Mouse (Mus musculus): ENCODE measurements around the gene Cacna1d. TPM values are rescaled to one million over a fixed set of nuclear protein-coding genes. Genes with fewer than 3 reads are reported as not detected.

Gene Cacna1d
- polyA plus RNA-seq, 1 experiment from 2014 or later = 1.5 TPM

GRCm38 (mm10) chr14:30378306-30378705 is 112.9 kb downstream of the Cacna1d start:
- Histone ChIP-seq H3K4me3 (ENCODE audit: low read depth, low read length) (no peak overlapping the region), H3K4me2 (replicated peaks; ENCODE audit: low read depth) (no peak overlapping the region), H3K4me1 (replicated peaks; ENCODE audit: control insufficient read depth, insufficient read depth, low read length) (no peaks in the 10 kb centered on the region), H3K9me3 (ENCODE audit: control insufficient read depth) (no peaks in the 10 kb centered on the region), H3K36me3 (ENCODE audit: control insufficient read depth, insufficient read depth) (no peaks in the 10 kb centered on the region), H3K27ac (ENCODE audit: low read depth, low read length) (no peak overlapping the region), H3K9ac (ENCODE audit: low read depth, low read length) (no peak overlapping the region), H3K27me3 (replicated peaks; ENCODE audit: control insufficient read depth, insufficient read depth, low read length) (no peaks in the 10 kb centered on the region)
- ATAC-seq = no peak
- no peak for TF ChIP-seq CTCF (IDR thresholded peaks at IDR 0.05; ENCODE audit: low read depth)
- 56% methylated on average over 1 of the region's 1 CpGs for WGBS

- Histone ChIP-seq H3K4me3 (ENCODE audit: low read depth, low read length) (no peak overlapping the region), H3K4me2 (replicated peaks; ENCODE audit: low read depth) (no peak overlapping the region), H3K27ac (ENCODE audit: low read depth, low read length) (no peak overlapping the region), H3K27me3 (replicated peaks; ENCODE audit: control insufficient read depth, insufficient read depth, low read length) (no peaks in the 10 kb centered on the region), H3K4me1 (replicated peaks; ENCODE audit: control insufficient read depth, insufficient read depth, low read length) (no peaks in the 10 kb centered on the region), H3K9ac (ENCODE audit: low read depth, low read length) (no peak overlapping the region), H3K36me3 (ENCODE audit: control insufficient read depth, insufficient read depth) (no peaks in the 10 kb centered on the region), H3K9me3 (ENCODE audit: control insufficient read depth) (no peaks in the 10 kb centered on the region)
- ATAC-seq = no peak
- WGBS = 20% methylated on average over 1 of the region's 1 CpGs
- peak; percentile 53 for TF ChIP-seq CTCF (IDR thresholded peaks at IDR 0.05; ENCODE audit: low read depth)
Measured at GRCm38 (mm10) chr14:30372878-30373277, 118.4 kb downstream of the Cacna1d start.

DNA sequence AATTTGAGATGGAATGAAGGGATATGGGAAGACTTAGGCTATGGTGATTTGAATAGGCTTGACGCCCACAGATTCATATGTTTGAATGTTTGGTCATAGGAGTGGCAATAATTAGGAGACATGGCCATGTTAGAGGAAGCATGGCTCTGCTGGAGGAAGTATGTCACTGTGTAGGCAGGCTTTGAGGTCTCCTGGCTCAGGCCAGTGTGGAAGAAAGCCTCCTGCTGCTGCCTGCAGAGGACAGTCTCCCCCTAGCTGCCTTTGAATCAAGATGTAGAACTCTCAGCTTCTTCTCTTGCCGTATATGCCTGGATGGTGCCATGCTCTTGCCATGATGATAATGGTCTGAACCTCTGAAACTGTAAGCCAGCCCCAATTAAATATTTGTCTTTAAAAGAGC is 120.2 kb downstream of the Cacna1d start:
- TF ChIP-seq CTCF (IDR thresholded peaks at IDR 0.05; ENCODE audit: low read depth) = peak; percentile 46
- Histone ChIP-seq H3K36me3 (ENCODE audit: control insufficient read depth, insufficient read depth) (no peaks in the 10 kb centered on the region), H3K4me2 (replicated peaks; ENCODE audit: low read depth) (no peak overlapping the region), H3K27me3 (replicated peaks; ENCODE audit: control insufficient read depth, insufficient read depth, low read length) (no peaks in the 10 kb centered on the region), H3K27ac (ENCODE audit: low read depth, low read length) (no peak overlapping the region), H3K9me3 (ENCODE audit: control insufficient read depth) (no peaks in the 10 kb centered on the region), H3K4me3 (ENCODE audit: low read depth, low read length) (no peak overlapping the region), H3K9ac (ENCODE audit: low read depth, low read length) (no peak overlapping the region), H3K4me1 (replicated peaks; ENCODE audit: control insufficient read depth, insufficient read depth, low read length) (no peaks in the 10 kb centered on the region)
- 77% methylated on average over 2 of the region's 2 CpGs for WGBS
- no peak for ATAC-seq

DNA sequence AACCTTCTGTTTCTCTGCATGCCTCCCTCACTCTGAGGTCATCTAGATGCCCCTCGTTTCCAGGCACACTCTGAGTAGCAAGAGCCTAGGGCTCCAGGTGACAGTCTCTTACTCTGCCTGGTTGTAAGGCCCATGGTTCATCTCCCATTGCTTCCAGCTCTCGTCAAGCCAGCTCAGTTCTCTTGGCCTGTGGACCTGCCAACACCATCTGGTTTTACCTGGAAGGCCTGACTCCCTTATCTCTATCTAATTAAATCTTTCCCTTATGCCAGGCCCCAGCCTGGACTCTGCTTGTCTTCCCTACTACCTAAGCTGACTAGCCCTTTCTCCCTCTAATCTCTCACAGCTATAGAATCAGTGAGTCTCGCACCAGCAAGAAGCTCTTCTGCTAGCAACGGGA is 124.2 kb downstream of the Cacna1d start:
- Histone ChIP-seq H3K4me3 (ENCODE audit: low read depth, low read length) (no peak overlapping the region), H3K4me2 (replicated peaks; ENCODE audit: low read depth) (no peak overlapping the region), H3K4me1 (replicated peaks; ENCODE audit: control insufficient read depth, insufficient read depth, low read length) (0 out of 2 replicates have a peak, but pooled peaks cover 2% of the 10 kb centered on the region), H3K9ac (ENCODE audit: low read depth, low read length) (no peak overlapping the region), H3K9me3 (ENCODE audit: control insufficient read depth) (no peaks in the 10 kb centered on the region), H3K27me3 (replicated peaks; ENCODE audit: control insufficient read depth, insufficient read depth, low read length) (no peaks in the 10 kb centered on the region), H3K27ac (ENCODE audit: low read depth, low read length) (no peak overlapping the region), H3K36me3 (ENCODE audit: control insufficient read depth, insufficient read depth) (no peaks in the 10 kb centered on the region)
- WGBS = 71% methylated on average over 4 of the region's 4 CpGs
- no peak for ATAC-seq
- TF ChIP-seq CTCF (IDR thresholded peaks at IDR 0.05; ENCODE audit: low read depth) = no peak

- Histone ChIP-seq H3K4me1 (replicated peaks; ENCODE audit: control insufficient read depth, insufficient read depth, low read length) (0 out of 2 replicates have a peak, but pooled peaks cover 2% of the 10 kb centered on the region), H3K9me3 (ENCODE audit: control insufficient read depth) (no peaks in the 10 kb centered on the region), H3K9ac (ENCODE audit: low read depth, low read length) (no peak overlapping the region), H3K27me3 (replicated peaks; ENCODE audit: control insufficient read depth, insufficient read depth, low read length) (no peaks in the 10 kb centered on the region), H3K4me3 (ENCODE audit: low read depth, low read length) (no peak overlapping the region), H3K27ac (ENCODE audit: low read depth, low read length) (no peak overlapping the region), H3K36me3 (ENCODE audit: control insufficient read depth, insufficient read depth) (no peaks in the 10 kb centered on the region), H3K4me2 (replicated peaks; ENCODE audit: low read depth) (no peak overlapping the region)
- no peak for ATAC-seq
- TF ChIP-seq CTCF (IDR thresholded peaks at IDR 0.05; ENCODE audit: low read depth) = no peak
- 81% methylated on average over 5 of the region's 5 CpGs for WGBS
Measured at GRCm38 (mm10) chr14:30365866-30366265, 125.4 kb downstream of the Cacna1d start.

- Histone ChIP-seq H3K36me3 (ENCODE audit: control insufficient read depth, insufficient read depth) (no peaks in the 10 kb centered on the region), H3K27me3 (replicated peaks; ENCODE audit: control insufficient read depth, insufficient read depth, low read length) (no peaks in the 10 kb centered on the region), H3K27ac (ENCODE audit: low read depth, low read length) (no peak overlapping the region), H3K4me1 (replicated peaks; ENCODE audit: control insufficient read depth, insufficient read depth, low read length) (0 out of 2 replicates have a peak, but pooled peaks cover 2% of the 10 kb centered on the region), H3K9ac (ENCODE audit: low read depth, low read length) (no peak overlapping the region), H3K9me3 (ENCODE audit: control insufficient read depth) (no peaks in the 10 kb centered on the region), H3K4me2 (replicated peaks; ENCODE audit: low read depth) (no peak overlapping the region), H3K4me3 (ENCODE audit: low read depth, low read length) (no peak overlapping the region)
- TF ChIP-seq CTCF (IDR thresholded peaks at IDR 0.05; ENCODE audit: low read depth) = no peak
- 44% methylated on average over 3 of the region's 3 CpGs for WGBS
- ATAC-seq = no peak
Measured at GRCm38 (mm10) chr14:30363487-30364167, 127.6 kb downstream of the Cacna1d start.

Measured in intestine, postnatal 0 days (tissue).